9 mouse cellular contexts compared by ENCODE assay signal in genomic region chr2:22620978-22621827, GRCm38 (mm10). TPM values are rescaled to one million over a fixed set of nuclear protein-coding genes. Genes with fewer than 3 reads are reported as not detected.
DNase-seq lines count a peak whose midpoint lies in the region; ATAC-seq and TF ChIP-seq lines count a peak whose summit lies in the region.
"Had no signal": no experiment of that assay in that cellular context is flagged by ENCODE, and none has a peak within 500 bp of the region (broad histone marks: within the 10 kb centered on the region; RNA-seq: fewer than 3 reads in every experiment).

No protein-coding gene starts in this region.

- ATAC-seq in intestine, postnatal 0 days, result no peak
- no peak for ATAC-seq in intestine, embryonic 15.5 days
- peak; percentile 0; the same call in 1 of the 2 replicates for ATAC-seq in forebrain, embryonic 12.5 days (ENCODE audit: low FRiP score)
- no peak; the same call in 1 of the 2 replicates for ATAC-seq in midbrain, embryonic 13.5 days

- DNase-seq in adrenal gland, postnatal 10 days, result no peak
- DNase-seq in urinary bladder, postnatal 4 days (ENCODE audit: low spot score in 2 of 2), result no peak
- no peak for DNase-seq in frontal cortex, postnatal 25 days (ENCODE audit: low spot score in 2 of 2)

- H3K27me3 ChIP-seq in intestine, postnatal 0 days (replicated peaks; ENCODE audit: control insufficient read depth, insufficient read depth, low read length), result peaks cover 85% of the 10 kb centered on the region
- peaks cover 70% of the 10 kb centered on the region for H3K27me3 ChIP-seq in intestine, embryonic 15.5 days (replicated peaks)
- H3K27me3 ChIP-seq in forebrain, embryonic 12.5 days, result peaks cover 84% of the 10 kb centered on the region
- H3K27me3 ChIP-seq in midbrain, embryonic 13.5 days, result peaks cover 83% of the 10 kb centered on the region

- WGBS in intestine, postnatal 0 days, result 5% methylated on average over 20 of the region's 20 CpGs
- WGBS in intestine, embryonic 15.5 days, result 3% methylated on average over 20 of the region's 20 CpGs
- WGBS in forebrain, embryonic 12.5 days, result 4% methylated on average over 20 of the region's 20 CpGs
- WGBS in midbrain, embryonic 13.5 days, result 4% methylated on average over 20 of the region's 20 CpGs

- H3K9me3 ChIP-seq in intestine, postnatal 0 days (ENCODE audit: control insufficient read depth), result no peaks in the 10 kb centered on the region
- no peaks in the 10 kb centered on the region for H3K9me3 ChIP-seq in intestine, embryonic 15.5 days
- no peaks in the 10 kb centered on the region for H3K9me3 ChIP-seq in forebrain, embryonic 12.5 days
- H3K9me3 ChIP-seq in midbrain, embryonic 13.5 days, result no peaks in the 10 kb centered on the region

- no peaks in the 10 kb centered on the region for H3K36me3 ChIP-seq in intestine, postnatal 0 days (ENCODE audit: control insufficient read depth, insufficient read depth)
- no peaks in the 10 kb centered on the region for H3K36me3 ChIP-seq in intestine, embryonic 15.5 days
- no peaks in the 10 kb centered on the region for H3K36me3 ChIP-seq in forebrain, embryonic 12.5 days (replicated peaks)
- no peaks in the 10 kb centered on the region for H3K36me3 ChIP-seq in midbrain, embryonic 13.5 days
- H3K36me3 ChIP-seq: G1E had no signal

- no peak for TF ChIP-seq POLR2A in bone marrow macrophage, adult 2 months (IDR thresholded peaks at IDR 0.05; ENCODE audit: borderline replicate concordance, low read depth, low read length)

- peak overlapping the region; percentile 60; the same call in 1 of the 2 replicates for H3K4me2 ChIP-seq in intestine, postnatal 0 days (replicated peaks; ENCODE audit: low read depth)
- H3K4me2 ChIP-seq in intestine, embryonic 15.5 days (replicated peaks), result no peak overlapping the region
- H3K4me2 ChIP-seq in forebrain, embryonic 12.5 days, result peak overlapping the region; percentile 79
- peak overlapping the region; percentile 77 for H3K4me2 ChIP-seq in midbrain, embryonic 13.5 days (replicated peaks)

- no peak overlapping the region for H3K9ac ChIP-seq in intestine, postnatal 0 days (ENCODE audit: low read depth, low read length)
- no peak overlapping the region for H3K9ac ChIP-seq in intestine, embryonic 15.5 days
- peak overlapping the region; percentile 71; the same call in 1 of the 2 replicates for H3K9ac ChIP-seq in forebrain, embryonic 12.5 days
- peak overlapping the region; percentile 80 for H3K9ac ChIP-seq in midbrain, embryonic 13.5 days (replicated peaks)

- 0 out of 2 replicates have a peak overlapping the region, but pooled peaks have one; percentile 35 for H3K4me3 ChIP-seq in intestine, postnatal 0 days (ENCODE audit: low read depth, low read length)
- no peak overlapping the region for H3K4me3 ChIP-seq in intestine, embryonic 15.5 days (replicated peaks)
- peak overlapping the region; percentile 23; the same call in 1 of the 2 replicates for H3K4me3 ChIP-seq in bone marrow macrophage, adult 2 months (ENCODE audit: insufficient read depth, low read length)
- H3K4me3 ChIP-seq in forebrain, embryonic 12.5 days (replicated peaks), result peak overlapping the region; percentile 53
- peak overlapping the region; percentile 56 for H3K4me3 ChIP-seq in midbrain, embryonic 13.5 days (replicated peaks)

- H3K27ac ChIP-seq in intestine, postnatal 0 days (ENCODE audit: low read depth, low read length), result no peak overlapping the region
- no peak overlapping the region for H3K27ac ChIP-seq in intestine, embryonic 15.5 days
- H3K27ac ChIP-seq in bone marrow macrophage, adult 2 months (ENCODE audit: insufficient read depth, low read depth, low read length), result no peak overlapping the region
- peak overlapping the region; percentile 95 for H3K27ac ChIP-seq in forebrain, embryonic 12.5 days
- H3K27ac ChIP-seq in midbrain, embryonic 13.5 days, result peak overlapping the region; percentile 97

- no peak for TF ChIP-seq CTCF in intestine, postnatal 0 days (IDR thresholded peaks at IDR 0.05; ENCODE audit: low read depth)
- TF ChIP-seq CTCF in bone marrow macrophage, adult 2 months (IDR thresholded peaks at IDR 0.05; ENCODE audit: low read depth, low read length), result no peak

- H3K4me1 ChIP-seq in intestine, postnatal 0 days (replicated peaks; ENCODE audit: control insufficient read depth, insufficient read depth, low read length), result no peaks in the 10 kb centered on the region
- peaks cover 19% of the 10 kb centered on the region for H3K4me1 ChIP-seq in intestine, embryonic 15.5 days (replicated peaks)
- no peaks in the 10 kb centered on the region for H3K4me1 ChIP-seq in bone marrow macrophage, adult 2 months (ENCODE audit: control insufficient read depth, insufficient read depth, low read length)
- H3K4me1 ChIP-seq in forebrain, embryonic 12.5 days, result peaks cover 46% of the 10 kb centered on the region
- peaks cover 48% of the 10 kb centered on the region for H3K4me1 ChIP-seq in midbrain, embryonic 13.5 days (replicated peaks)

RNA-seq across cellular contexts. Expression of gene Gad2, which starts 0.8 kb away (rescaled TPM):
- not detected in 2 replicates for polyA plus RNA-seq in intestine, postnatal 0 days (2015; fragmentation: Nextera tagmentation; extraction: Ambion mirVana)
- polyA plus RNA-seq in intestine, embryonic 15.5 days (2015; fragmentation: Nextera tagmentation; extraction: Ambion mirVana), result 0.04 and 0.30 TPM in 2 replicates
- not detected in 2 replicates for polyA plus RNA-seq in bone marrow macrophage, adult 2 months (2012; ENCODE audit: insufficient read depth, insufficient read length, missing spikeins)
- polyA plus RNA-seq in forebrain, embryonic 12.5 days (2016; fragmentation: Nextera tagmentation; extraction: Ambion mirVana), result 73.0 and 80.6 TPM in 2 replicates
- polyA plus RNA-seq in midbrain, embryonic 13.5 days (2015; fragmentation: Nextera tagmentation; extraction: Ambion mirVana), result 84.0 and 90.6 TPM in 2 replicates
- total RNA-seq in adrenal gland, postnatal 10 days (2021), result under 1 TPM in 1 of 2 experiments, not detected in 1; 0.06 TPM
- polyA plus RNA-seq: G1E had no signal

Comparison
In these comparisons a context has a peak if more than half of its experiments do, and no peak if none do; other contexts are left out.
1. H3K27ac ChIP-seq: peak in forebrain, embryonic 12.5 days (single experiment) and midbrain, embryonic 13.5 days (single experiment); none in intestine, postnatal 0 days (single experiment), intestine, embryonic 15.5 days (single experiment) and bone marrow macrophage, adult 2 months (single experiment).
2. H3K9ac ChIP-seq: peak in forebrain, embryonic 12.5 days (single experiment) and midbrain, embryonic 13.5 days (single experiment); none in intestine, postnatal 0 days (single experiment) and intestine, embryonic 15.5 days (single experiment).
3. RNA of gene Gad2, which starts 0.8 kb away (polyA plus RNA-seq): 84.0 to 90.6 TPM in midbrain, embryonic 13.5 days and 73.0 to 80.6 TPM in forebrain, embryonic 12.5 days; 0.04 to 0.30 TPM in intestine, embryonic 15.5 days, not detected in intestine, postnatal 0 days and not detected in bone marrow macrophage, adult 2 months; every median in the first group is over 10 times any median in the second.